Mouse (Mus musculus) limb, embryonic 14.5 days (tissue): ENCODE measurements around the gene March2. TPM values are rescaled to one million over a fixed set of nuclear protein-coding genes. Genes with fewer than 3 reads are reported as not detected.

ENCODE experiments used
- ATAC-seq: fragments of 200-750 bp; cut with Nextera tagmentation; 2 replicates; pipeline ENCODE4 v1.8.0; 2017; ENCODE audit warnings: low read depth, moderate number of reproducible peaks, moderate TSS enrichment; ENCODE audit not compliant: low FRiP score
- DNase-seq: peaks from one replicate; pipeline ENCODE4 v3.0.0-alpha.2; 2015; ENCODE audit warnings: low spot score
- H3K27ac ChIP-seq: fragments of 300-500 bp; sonication (generic); replicated peaks from 2 replicates; pipeline ENCODE4 v1.5.1; 2014; ENCODE audit warnings: low read depth, mild to moderate bottlenecking, low read length, moderate library complexity, mixed read lengths
- H3K27me3 ChIP-seq: fragments of 300-500 bp; sonication (generic); 2 replicates; pipeline ENCODE4 v1.6.1; 2014; ENCODE audit warnings: low read length, mixed read lengths; ENCODE audit not compliant: control insufficient read depth, insufficient read depth
- H3K36me3 ChIP-seq: fragments of 300-500 bp; sonication (generic); 2 replicates; pipeline ENCODE4 v1.6.1; 2014; ENCODE audit warnings: mild to moderate bottlenecking, low read length, moderate library complexity, mixed read lengths; ENCODE audit not compliant: control insufficient read depth, insufficient read depth
- H3K4me1 ChIP-seq: fragments of 300-500 bp; sonication (generic); 2 replicates; pipeline ENCODE4 v1.6.1; 2014; ENCODE audit warnings: antibody characterized with exemption, low read length, mixed read lengths; ENCODE audit not compliant: control insufficient read depth, insufficient read depth
- H3K4me2 ChIP-seq: fragments of 300-500 bp; sonication (generic); replicated peaks from 2 replicates; pipeline ENCODE4 v1.6.1; 2014; ENCODE audit warnings: low read depth, mild to moderate bottlenecking, low read length, moderate library complexity; ENCODE audit not compliant: severe bottlenecking
- H3K4me3 ChIP-seq: fragments of 300-500 bp; sonication (generic); replicated peaks from 2 replicates; pipeline ENCODE4 v1.5.1; 2014; ENCODE audit warnings: low read length
- H3K9ac ChIP-seq: fragments of 300-500 bp; sonication (generic); 2 replicates; pipeline ENCODE4 v1.6.1; 2014; ENCODE audit warnings: mild to moderate bottlenecking, low read depth, low read length, moderate library complexity; ENCODE audit not compliant: severe bottlenecking
- H3K9me3 ChIP-seq: fragments of 300-500 bp; sonication (generic); 2 replicates; pipeline ENCODE4 v1.6.1; 2016; ENCODE audit warnings: low read length; ENCODE audit not compliant: control insufficient read depth
- POLR2A ChIP-seq: fragments of 200-500 bp; IDR thresholded peaks from 2 replicates; pipeline ENCODE4 v1.8.0; 2012; ENCODE audit warnings: inconsistent platforms, mild to moderate bottlenecking, moderate library complexity, borderline replicate concordance; ENCODE audit not compliant: insufficient read depth, insufficient read length; ENCODE audit errors: extremely low read depth
- WGBS: fragments of 180-500 bp; shearing (Covaris S2); extraction: QIAGEN DNeasy Blood & Tissue Kit; methylation state at CpG from one replicate; pipeline ENCODE4 v1.1.7; 2014; 5-methylcytosine and 5-hydroxymethylcytosine counted together
- polyA plus RNA-seq, 2 experiments: library from polyadenylated mRNA; depleted of rRNA in 1 of 2; stranded (reverse) in 1 of 2; unstranded in 1 of 2; fragments of >200 nt; fragmentation: Nextera tagmentation in 1 of 2; extraction: Ambion mirVana in 1 of 2; gene quantifications; 2 replicates each; pipeline versions ENCODE4 v1.2.1 to v1.2.3; 2012 to 2014

The March2 gene
- polyA plus RNA-seq, 2 experiments = 42.7 to 58.1 TPM

GRCm38 (mm10) chr17:33695471-33695870, 23.0 kb downstream of the March2 start:
- Histone ChIP-seq H3K9me3 (no peaks in the 10 kb centered on the region), H3K36me3 (peaks cover 28% of the 10 kb centered on the region), H3K4me2 (no peak overlapping the region), H3K4me3 (no peak overlapping the region), H3K27me3 (no peaks in the 10 kb centered on the region), H3K4me1 (no peaks in the 10 kb centered on the region), H3K9ac (no peak overlapping the region), H3K27ac (no peak overlapping the region)
- 67% methylated on average over 1 of the region's 1 CpGs for WGBS
- no peak for TF ChIP-seq POLR2A
- ATAC-seq (no peak), DNase-seq (no peak)

- peak within 1 kb of the TSS; percentile 86 for H3K4me2 ChIP-seq
- H3K9me3 ChIP-seq = no peaks in the 10 kb centered on the region
- peak within 1 kb of the TSS; percentile 99; the same call in 1 of the 2 replicates for H3K9ac ChIP-seq
- TF ChIP-seq POLR2A = no peak
- H3K4me3 ChIP-seq = peak within 1 kb of the TSS; percentile 92
- 94% methylated on average over 1 of the region's 1 CpGs for WGBS
- DNase-seq = no peak
- no peak within 1 kb of the TSS for H3K27ac ChIP-seq
- ATAC-seq = no peak
- no peaks in the 10 kb centered on the region for H3K27me3 ChIP-seq
- peaks cover 22% of the 10 kb centered on the region for H3K4me1 ChIP-seq
- H3K36me3 ChIP-seq = peaks cover 16% of the 10 kb centered on the region; the same call in 1 of the 2 replicates
Measured at GRCm38 (mm10) chr17:33686760-33687159, 31.7 kb downstream of the March2 start, which contains the start of gene Hnrnpm. Hnrnpm (minus strand) TSS chr17:33686860.

- Histone ChIP-seq H3K9me3 (no peaks in the 10 kb centered on the region), H3K9ac (peak overlapping the region; percentile 99), H3K27ac (peak overlapping the region; percentile 97), H3K27me3 (no peaks in the 10 kb centered on the region), H3K4me3 (peak overlapping the region; percentile 92), H3K36me3 (0 out of 2 replicates have a peak, but pooled peaks cover 8% of the 10 kb centered on the region), H3K4me2 (peak overlapping the region; percentile 86), H3K4me1 (peaks cover 29% of the 10 kb centered on the region)
- ATAC-seq (peak; percentile 99), DNase-seq (peak; percentile 96)
- under 1% methylated on average over 42 of the region's 42 CpGs for WGBS
- peak; percentile 97 for TF ChIP-seq POLR2A
Measured at GRCm38 (mm10) chr17:33685249-33685653, 33.2 kb downstream of the March2 start.

GRCm38 (mm10) chr17:33684671-33685231, 33.7 kb downstream of the March2 start:
- Histone ChIP-seq H3K27ac (peak overlapping the region; percentile 97), H3K36me3 (0 out of 2 replicates have a peak, but pooled peaks cover 8% of the 10 kb centered on the region), H3K9ac (peak overlapping the region; percentile 99), H3K9me3 (no peaks in the 10 kb centered on the region), H3K27me3 (no peaks in the 10 kb centered on the region), H3K4me3 (peak overlapping the region; percentile 92), H3K4me1 (peaks cover 29% of the 10 kb centered on the region), H3K4me2 (peak overlapping the region; percentile 86)
- ATAC-seq (peak; percentile 79), DNase-seq (peak; percentile 68)
- WGBS = under 1% methylated on average over 32 of the region's 44 CpGs
- TF ChIP-seq POLR2A = no peak

GRCm38 (mm10) chr17:33681767-33682166, 36.7 kb downstream of the March2 start:
- TF ChIP-seq POLR2A = no peak
- no peak overlapping the region for H3K9ac ChIP-seq
- no peak for DNase-seq

More at GRCm38 (mm10) chr17:33681767-33682166, 36.7 kb downstream of the March2 start:
- Histone ChIP-seq H3K4me3 (no peak overlapping the region), H3K4me2 (no peak overlapping the region; the same call in 1 of the 2 replicates), H3K27me3 (no peaks in the 10 kb centered on the region), H3K4me1 (peaks cover 29% of the 10 kb centered on the region), H3K36me3 (peaks cover 17% of the 10 kb centered on the region), H3K9me3 (no peaks in the 10 kb centered on the region), H3K27ac (no peak overlapping the region)
- ATAC-seq = no peak
